Mouse (Mus musculus) heart, embryonic 14.5 days (tissue): ENCODE measurements around the gene Galntl6. TPM values are rescaled to one million over a fixed set of nuclear protein-coding genes. Genes with fewer than 3 reads are reported as not detected.

ENCODE experiments used
- ATAC-seq: fragments of 200-750 bp; cut with Nextera tagmentation; 2 replicates; pipeline ENCODE4 v1.8.0; 2017; ENCODE audit warnings: low read depth, moderate TSS enrichment; ENCODE audit not compliant: insufficient number of reproducible peaks, insufficient read depth, low FRiP score
- H3K27ac ChIP-seq, 2 experiments: fragments of 200-500 bp in 1 of 2; fragments of 300-500 bp in 1 of 2; sonication (generic) in 1 of 2; replicated peaks in 1 of 2; 2 replicates each; pipeline ENCODE4 v1.5.1; 2012 to 2014; ENCODE audit warnings: low read depth in 2 of 2, low read length in 2 of 2, control low read depth in 1 of 2, mild to moderate bottlenecking in 1 of 2, mixed read lengths in 1 of 2; ENCODE audit not compliant: control insufficient read depth in 1 of 2, insufficient read depth in 1 of 2
- H3K27me3 ChIP-seq: fragments of 300-500 bp; sonication (generic); 2 replicates; pipeline ENCODE4 v1.6.1; 2014; ENCODE audit warnings: mild to moderate bottlenecking, low read length, control low read depth; ENCODE audit not compliant: control insufficient read depth, insufficient read depth
- H3K36me3 ChIP-seq: fragments of 300-500 bp; sonication (generic); 2 replicates; pipeline ENCODE4 v1.6.1; 2014; ENCODE audit warnings: mild to moderate bottlenecking, control low read depth, low read length, mixed read lengths; ENCODE audit not compliant: control insufficient read depth, insufficient read depth
- H3K4me1 ChIP-seq, 2 experiments: fragments of 200-500 bp in 1 of 2; fragments of 300-500 bp in 1 of 2; sonication (generic) in 1 of 2; 2 replicates each; pipeline ENCODE4 v1.6.1; 2012 to 2014; ENCODE audit warnings: low read length in 2 of 2, control low read depth in 1 of 2, mixed read lengths in 1 of 2; ENCODE audit not compliant: control insufficient read depth in 2 of 2, insufficient read depth in 2 of 2
- H3K4me2 ChIP-seq: fragments of 300-500 bp; sonication (generic); 2 replicates; pipeline ENCODE4 v1.6.1; 2014; ENCODE audit warnings: mild to moderate bottlenecking, low read length
- H3K4me3 ChIP-seq, 2 experiments: fragments of 200-500 bp in 1 of 2; fragments of 300-500 bp in 1 of 2; sonication (generic) in 1 of 2; 2 replicates each; pipeline ENCODE4 v1.5.1; 2012 to 2014; ENCODE audit warnings: low read length in 2 of 2, mild to moderate bottlenecking in 2 of 2, control low read depth in 1 of 2, low read depth in 1 of 2, moderate library complexity in 1 of 2; ENCODE audit not compliant: control insufficient read depth in 1 of 2, insufficient read depth in 1 of 2
- H3K9ac ChIP-seq: fragments of 300-500 bp; sonication (generic); 2 replicates; pipeline ENCODE4 v1.6.1; 2014; ENCODE audit warnings: mild to moderate bottlenecking, low read length
- H3K9me3 ChIP-seq: fragments of 300-500 bp; sonication (generic); 2 replicates; pipeline ENCODE4 v1.6.1; 2016; ENCODE audit warnings: low read length, control low read depth; ENCODE audit not compliant: control insufficient read depth
- WGBS: fragments of 180-500 bp; shearing (Covaris S2); extraction: QIAGEN DNeasy Blood & Tissue Kit; methylation state at CpG from one replicate; pipeline ENCODE4 v1.1.7; 2014; 5-methylcytosine and 5-hydroxymethylcytosine counted together
- polyA plus RNA-seq: library from polyadenylated mRNA; unstranded; fragments of >200 nt; fragmentation: Nextera tagmentation; extraction: Ambion mirVana; gene quantifications from 2 replicates; pipeline ENCODE4 v1.2.1, GENCODE M21; 2014

The Galntl6 gene
- polyA plus RNA-seq, 1 experiment from 2014 or later, result 0.07 TPM

- Histone ChIP-seq H3K9me3 (peaks cover 3% of the 10 kb centered on the region), H3K27me3 (no peaks in the 10 kb centered on the region), H3K4me1 (no peaks in the 10 kb centered on the region), H3K36me3 (no peaks in the 10 kb centered on the region), H3K4me2 (no peak overlapping the region), H3K9ac (no peak overlapping the region), H3K27ac (no peak overlapping the region), H3K4me3 (no peak overlapping the region)
- no peak for ATAC-seq
- WGBS, result 89% methylated on average over 5 of the region's 5 CpGs
These were observed 1019.1 kb downstream of the Galntl6 start for GRCm38 (mm10) chr8:57893360-57893759.

GRCm38 (mm10) chr8:57892115-57892514, 1020.3 kb downstream of the Galntl6 start:
- whole genome bisulfite sequencing, result 82% methylated on average over 5 of the region's 5 CpGs
- no peaks in the 10 kb centered on the region for H3K4me1 ChIP-seq
- no peak overlapping the region for H3K4me2 ChIP-seq
- H3K4me3 ChIP-seq, result no peak overlapping the region
- no peaks in the 10 kb centered on the region for H3K27me3 ChIP-seq
- peaks cover 6% of the 10 kb centered on the region for H3K9me3 ChIP-seq
- H3K36me3 ChIP-seq, result no peaks in the 10 kb centered on the region
- no peak for ATAC-seq
- no peak overlapping the region for H3K9ac ChIP-seq
- H3K27ac ChIP-seq, result no peak overlapping the region

- peaks cover 6% of the 10 kb centered on the region for H3K9me3 ChIP-seq
- no peak overlapping the region for H3K4me3 ChIP-seq
- H3K4me1 ChIP-seq, result no peaks in the 10 kb centered on the region
- no peak overlapping the region for H3K4me2 ChIP-seq
- no peak for ATAC-seq
- no peaks in the 10 kb centered on the region for H3K27me3 ChIP-seq
- 81% methylated on average over 4 of the region's 4 CpGs for WGBS
- H3K36me3 ChIP-seq, result no peaks in the 10 kb centered on the region
- H3K9ac ChIP-seq, result no peak overlapping the region
- no peak overlapping the region for H3K27ac ChIP-seq
These were observed 1022.3 kb downstream of the Galntl6 start for GRCm38 (mm10) chr8:57890159-57890558.

GRCm38 (mm10) chr8:57888831-57889230, 1023.6 kb downstream of the Galntl6 start:
- no peak overlapping the region for H3K9ac ChIP-seq
- ATAC-seq, result no peak
- H3K4me2 ChIP-seq, result no peak overlapping the region
- no peak overlapping the region for H3K4me3 ChIP-seq
- no peaks in the 10 kb centered on the region for H3K4me1 ChIP-seq
- H3K36me3 ChIP-seq, result no peaks in the 10 kb centered on the region
- H3K27ac ChIP-seq, result no peak overlapping the region
- H3K27me3 ChIP-seq, result no peaks in the 10 kb centered on the region
- H3K9me3 ChIP-seq, result peaks cover 6% of the 10 kb centered on the region

GRCm38 (mm10) chr8:57879452-57879851, 1033.0 kb downstream of the Galntl6 start:
- Histone ChIP-seq H3K9me3 (no peaks in the 10 kb centered on the region), H3K36me3 (no peaks in the 10 kb centered on the region), H3K4me2 (no peak overlapping the region), H3K27me3 (no peaks in the 10 kb centered on the region), H3K27ac (no peak overlapping the region), H3K9ac (no peak overlapping the region), H3K4me3 (no peak overlapping the region), H3K4me1 (no peaks in the 10 kb centered on the region)
- no peak for ATAC-seq
- WGBS, result 68% methylated on average over 11 of the region's 11 CpGs

- H3K9ac ChIP-seq, result no peak overlapping the region
- H3K27me3 ChIP-seq, result no peaks in the 10 kb centered on the region
- H3K27ac ChIP-seq, result no peak overlapping the region
- H3K4me3 ChIP-seq, result no peak overlapping the region
- no peaks in the 10 kb centered on the region for H3K36me3 ChIP-seq
- no peak for ATAC-seq
- no peaks in the 10 kb centered on the region for H3K9me3 ChIP-seq
- no peaks in the 10 kb centered on the region for H3K4me1 ChIP-seq
- H3K4me2 ChIP-seq, result no peak overlapping the region
These were observed 1063.4 kb downstream of the Galntl6 start for GRCm38 (mm10) chr8:57849074-57849473.

- Histone ChIP-seq H3K9ac (no peak overlapping the region), H3K4me1 (no peaks in the 10 kb centered on the region), H3K9me3 (no peaks in the 10 kb centered on the region), H3K27me3 (no peaks in the 10 kb centered on the region), H3K27ac (no peak overlapping the region), H3K36me3 (no peaks in the 10 kb centered on the region), H3K4me2 (no peak overlapping the region), H3K4me3 (no peak overlapping the region)
- 63% methylated on average over 5 of the region's 5 CpGs for WGBS
- ATAC-seq, result no peak
These were observed 1069.0 kb downstream of the Galntl6 start for GRCm38 (mm10) chr8:57843461-57843860.

- Histone ChIP-seq H3K4me3 (no peak overlapping the region), H3K9me3 (no peaks in the 10 kb centered on the region), H3K9ac (no peak overlapping the region), H3K27ac (no peak overlapping the region), H3K27me3 (no peaks in the 10 kb centered on the region), H3K36me3 (no peaks in the 10 kb centered on the region), H3K4me2 (no peak overlapping the region), H3K4me1 (no peaks in the 10 kb centered on the region)
- 53% methylated on average over 13 of the region's 13 CpGs for WGBS
- no peak for ATAC-seq
These were observed 1069.7 kb downstream of the Galntl6 start for GRCm38 (mm10) chr8:57842462-57843391.
